Mouse (Mus musculus) forebrain, embryonic 16.5 days (tissue): ENCODE results near the gene Ssb. TPM values are rescaled to one million over a fixed set of nuclear protein-coding genes. Genes with fewer than 3 reads are reported as not detected.

ENCODE experiments used
- ATAC-seq: fragments of 200-750 bp; cut with Nextera tagmentation; 2 replicates; pipeline ENCODE4 v1.8.0; 2017; ENCODE audit warnings: mild to moderate bottlenecking, moderate library complexity
- H3K27ac ChIP-seq: fragments of 300-500 bp; sonication (generic); 2 replicates; pipeline ENCODE4 v1.5.1; 2014; ENCODE audit warnings: low read length, control low read depth
- H3K27me3 ChIP-seq: fragments of 300-500 bp; sonication (generic); replicated peaks from 2 replicates; pipeline ENCODE4 v1.6.1; 2014; ENCODE audit warnings: low read length; ENCODE audit not compliant: control insufficient read depth, insufficient read depth
- H3K36me3 ChIP-seq: fragments of 300-500 bp; sonication (generic); 2 replicates; pipeline ENCODE4 v1.6.1; 2014; ENCODE audit not compliant: control insufficient read depth, insufficient read depth
- H3K4me1 ChIP-seq: fragments of 300-500 bp; sonication (generic); replicated peaks from 2 replicates; pipeline ENCODE4 v1.6.1; 2014; ENCODE audit warnings: low read length; ENCODE audit not compliant: control insufficient read depth, insufficient read depth
- H3K4me2 ChIP-seq: fragments of 300-500 bp; sonication (generic); 2 replicates; pipeline ENCODE4 v1.6.1; 2014; ENCODE audit warnings: mild to moderate bottlenecking, low read length, control low read depth
- H3K4me3 ChIP-seq: fragments of 300-500 bp; sonication (generic); replicated peaks from 2 replicates; pipeline ENCODE4 v1.5.1; 2014; ENCODE audit warnings: mild to moderate bottlenecking, low read length, control low read depth
- H3K9ac ChIP-seq: fragments of 300-500 bp; sonication (generic); replicated peaks from 2 replicates; pipeline ENCODE4 v1.6.1; 2014; ENCODE audit warnings: low read depth, low read length, control low read depth
- H3K9me3 ChIP-seq: fragments of 300-500 bp; sonication (generic); 2 replicates; pipeline ENCODE4 v1.6.1; 2016; ENCODE audit warnings: low read length; ENCODE audit not compliant: control insufficient read depth
- WGBS: fragments of 180-500 bp; shearing (Covaris S2); extraction: QIAGEN DNeasy Blood & Tissue Kit; methylation state at CpG from one replicate; pipeline ENCODE4 v1.1.7; 2014; 5-methylcytosine and 5-hydroxymethylcytosine counted together
- polyA plus RNA-seq: library from polyadenylated mRNA; unstranded; fragments of >200 nt; fragmentation: Nextera tagmentation; extraction: Ambion mirVana; gene quantifications from 2 replicates; pipeline ENCODE4 v1.2.1, GENCODE M21; 2015

Ssb gene
- polyA plus RNA-seq, 1 experiment from 2014 or later: 265 TPM

DNA sequence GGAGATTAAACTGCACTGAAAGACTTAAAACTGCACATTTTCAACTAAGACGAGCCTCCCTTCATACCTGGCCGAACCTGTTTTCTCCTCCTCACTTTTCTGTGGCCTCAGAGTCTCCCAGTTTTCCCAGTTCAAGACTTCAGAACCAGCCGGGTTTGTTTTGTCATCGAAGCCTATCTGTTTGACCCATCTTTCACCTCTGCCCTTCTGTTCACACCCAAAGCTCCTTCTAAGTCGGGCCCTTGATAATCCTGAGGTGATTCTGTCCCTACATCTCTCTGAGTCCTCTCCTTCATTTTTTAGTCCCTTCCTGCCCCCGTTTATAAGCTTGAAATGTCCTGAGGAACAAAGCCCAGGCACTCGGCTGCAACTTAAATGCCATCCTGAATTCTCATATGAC is 33.3 kb upstream of the Ssb start:
- Histone ChIP-seq H3K4me2 (no peak overlapping the region), H3K9me3 (no peaks in the 10 kb centered on the region), H3K36me3 (peaks cover 11% of the 10 kb centered on the region), H3K27ac (no peak overlapping the region), H3K27me3 (no peaks in the 10 kb centered on the region), H3K4me1 (peaks cover 20% of the 10 kb centered on the region), H3K4me3 (no peak overlapping the region), H3K9ac (no peak overlapping the region)
- no peak for ATAC-seq
- WGBS: 51% methylated on average over 7 of the region's 7 CpGs

DNA sequence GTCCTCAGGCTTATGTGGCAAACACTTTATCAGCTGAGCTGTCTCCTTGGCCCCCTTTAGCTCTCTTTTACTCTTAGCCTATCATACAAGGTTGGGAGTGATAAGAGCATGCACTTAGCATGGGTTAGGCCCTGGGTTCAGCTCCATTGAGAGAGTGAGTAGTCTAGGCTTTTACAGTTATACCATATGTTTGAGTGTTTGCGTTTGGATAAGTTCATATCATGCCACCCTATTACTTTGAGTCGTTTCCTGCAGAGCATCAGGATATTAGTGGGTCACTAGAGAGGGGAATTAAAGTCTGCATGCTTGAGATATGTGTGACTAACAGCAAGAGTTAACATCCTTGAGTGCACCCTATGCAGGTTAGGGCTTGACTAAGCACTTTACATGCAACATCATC is 31.7 kb upstream of the Ssb start:
- 99% methylated on average over 2 of the region's 2 CpGs for WGBS
- Histone ChIP-seq H3K9ac (no peak overlapping the region), H3K4me2 (no peak overlapping the region), H3K4me1 (peaks cover 9% of the 10 kb centered on the region), H3K36me3 (peaks cover 16% of the 10 kb centered on the region), H3K27me3 (no peaks in the 10 kb centered on the region), H3K4me3 (no peak overlapping the region), H3K9me3 (no peaks in the 10 kb centered on the region), H3K27ac (no peak overlapping the region)
- no peak for ATAC-seq

- peaks cover 20% of the 10 kb centered on the region for H3K36me3 ChIP-seq
- ATAC-seq: no peak
- H3K9ac ChIP-seq: no peak overlapping the region
These were observed 31.2 kb upstream of the Ssb start for GRCm38 (mm10) chr2:69830116-69830515.

DNA sequence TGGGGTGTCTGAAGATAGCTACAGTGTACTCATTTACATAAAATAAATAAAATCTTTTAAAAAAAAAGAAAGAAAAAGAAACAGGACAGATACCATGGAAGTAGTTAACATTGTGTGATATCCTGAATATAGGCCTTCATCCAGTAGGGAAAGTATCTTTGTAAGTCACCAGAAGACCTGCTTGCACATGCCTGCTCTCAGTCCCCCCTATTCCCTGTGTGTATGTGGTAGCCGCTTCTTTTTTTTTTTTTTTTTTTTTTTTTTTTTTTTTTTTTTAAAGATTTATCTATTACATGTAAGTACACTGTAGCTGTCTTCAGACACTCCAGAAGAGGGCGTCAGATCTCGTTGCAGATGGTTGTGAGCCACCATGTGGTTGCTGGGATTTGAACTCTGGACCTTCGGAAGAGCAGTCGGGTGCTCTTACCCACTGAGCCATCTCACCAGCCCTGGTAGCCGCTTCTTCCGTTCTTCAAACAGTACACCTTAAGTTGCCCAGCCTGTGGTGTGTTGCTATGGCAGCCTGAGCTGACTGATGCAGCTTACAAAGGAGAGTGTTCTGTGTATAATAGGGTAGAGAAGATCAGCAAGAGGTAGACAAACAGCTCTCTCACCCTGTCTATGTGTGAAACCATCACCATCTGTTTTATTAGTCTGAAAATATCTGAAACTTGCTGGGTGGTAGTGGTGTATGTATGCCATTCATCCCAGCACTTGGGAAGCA is 24.0 kb upstream of the Ssb start:
- H3K4me2 ChIP-seq: no peak overlapping the region
- ATAC-seq: peak; percentile 33; the same call in 1 of the 2 replicates
- H3K27me3 ChIP-seq: no peaks in the 10 kb centered on the region
- no peak overlapping the region for H3K27ac ChIP-seq
- H3K36me3 ChIP-seq: peaks cover 9% of the 10 kb centered on the region
- WGBS: 82% methylated on average over 5 of the region's 7 CpGs
- no peak overlapping the region for H3K9ac ChIP-seq
- H3K4me3 ChIP-seq: no peak overlapping the region
- H3K9me3 ChIP-seq: no peaks in the 10 kb centered on the region
- H3K4me1 ChIP-seq: 0 out of 2 replicates have a peak, but pooled peaks cover 2% of the 10 kb centered on the region

More at GRCm38 (mm10) chr2:69830116-69830515, 31.2 kb upstream of the Ssb start:
- H3K27ac ChIP-seq: no peak overlapping the region
- WGBS: 93% methylated on average over 8 of the region's 8 CpGs
- no peak overlapping the region for H3K4me2 ChIP-seq
- no peaks in the 10 kb centered on the region for H3K9me3 ChIP-seq
- H3K4me3 ChIP-seq: no peak overlapping the region
- H3K27me3 ChIP-seq: no peaks in the 10 kb centered on the region
- peaks cover 7% of the 10 kb centered on the region for H3K4me1 ChIP-seq

DNA sequence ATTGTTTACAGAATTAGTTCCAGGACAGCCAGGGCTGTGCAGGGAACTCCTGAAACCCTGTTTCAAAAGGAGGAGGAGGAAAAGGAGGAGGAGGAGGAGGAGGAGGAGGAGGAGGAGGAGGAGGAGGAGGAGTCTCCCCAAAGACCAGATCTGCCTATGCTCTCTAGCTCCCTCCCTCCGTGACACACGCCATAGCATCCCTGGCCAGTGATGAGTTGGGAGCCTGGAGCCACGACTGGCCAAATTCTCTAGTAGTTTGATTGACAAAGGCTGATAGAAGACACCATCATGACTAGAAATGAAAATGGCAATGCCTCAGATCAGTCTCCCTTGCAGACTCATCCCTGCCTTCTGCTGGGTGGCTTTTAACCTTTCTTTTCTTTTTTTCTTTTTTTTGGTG is 23.4 kb upstream of the Ssb start:
- no peak overlapping the region for H3K4me2 ChIP-seq
- H3K9ac ChIP-seq: no peak overlapping the region
- H3K27ac ChIP-seq: no peak overlapping the region
- no peak overlapping the region for H3K4me3 ChIP-seq
- no peaks in the 10 kb centered on the region for H3K9me3 ChIP-seq
- 28% methylated on average over 3 of the region's 3 CpGs for WGBS
- H3K27me3 ChIP-seq: no peaks in the 10 kb centered on the region
- H3K4me1 ChIP-seq: 0 out of 2 replicates have a peak, but pooled peaks cover 2% of the 10 kb centered on the region
- H3K36me3 ChIP-seq: peaks cover 9% of the 10 kb centered on the region
- no peak for ATAC-seq

DNA sequence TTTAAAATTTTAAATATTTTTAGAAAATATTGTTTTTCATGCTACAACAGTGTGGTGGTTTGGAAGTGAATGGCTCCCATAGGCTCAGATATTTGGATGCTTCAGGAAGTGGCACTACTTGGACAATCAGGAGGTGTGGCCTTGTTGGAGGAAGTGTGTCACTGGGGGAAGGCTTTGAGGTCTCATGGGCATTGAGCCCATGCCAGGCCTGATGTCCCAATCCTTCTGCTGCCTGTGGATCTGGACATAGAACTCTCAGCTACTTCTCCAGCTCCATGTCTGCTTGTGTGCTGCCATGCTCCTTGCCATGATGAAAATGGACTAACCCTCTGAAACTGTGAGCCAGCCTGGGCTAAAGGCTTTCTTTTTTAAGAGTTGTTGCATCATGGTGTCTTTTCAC is 22.7 kb upstream of the Ssb start:
- Histone ChIP-seq H3K4me1 (0 out of 2 replicates have a peak, but pooled peaks cover 2% of the 10 kb centered on the region), H3K27ac (no peak overlapping the region), H3K4me2 (no peak overlapping the region), H3K9me3 (no peaks in the 10 kb centered on the region), H3K4me3 (no peak overlapping the region), H3K27me3 (no peaks in the 10 kb centered on the region), H3K36me3 (peaks cover 9% of the 10 kb centered on the region), H3K9ac (no peak overlapping the region)
- no peak for ATAC-seq

DNA sequence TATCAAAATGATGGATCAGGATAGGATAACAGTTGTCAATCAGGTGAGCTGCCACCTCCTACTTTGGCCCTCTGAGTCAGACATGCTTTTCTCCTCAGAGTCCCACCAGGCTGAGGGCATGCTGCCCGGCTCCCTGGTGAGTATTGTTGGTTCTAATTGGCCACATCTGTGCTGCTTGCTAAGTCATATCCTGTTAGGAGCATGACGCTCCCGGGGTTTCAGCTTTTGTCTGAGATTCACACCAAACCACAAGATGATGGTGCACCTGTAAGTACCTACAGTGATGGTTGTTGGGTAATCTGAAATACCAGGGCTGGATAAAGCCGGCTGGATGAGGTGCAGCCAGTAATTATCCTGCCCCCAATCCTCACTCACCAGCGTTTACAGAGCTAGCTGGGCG is 21.1 kb upstream of the Ssb start:
- 20% methylated on average over 6 of the region's 6 CpGs for WGBS

DNA sequence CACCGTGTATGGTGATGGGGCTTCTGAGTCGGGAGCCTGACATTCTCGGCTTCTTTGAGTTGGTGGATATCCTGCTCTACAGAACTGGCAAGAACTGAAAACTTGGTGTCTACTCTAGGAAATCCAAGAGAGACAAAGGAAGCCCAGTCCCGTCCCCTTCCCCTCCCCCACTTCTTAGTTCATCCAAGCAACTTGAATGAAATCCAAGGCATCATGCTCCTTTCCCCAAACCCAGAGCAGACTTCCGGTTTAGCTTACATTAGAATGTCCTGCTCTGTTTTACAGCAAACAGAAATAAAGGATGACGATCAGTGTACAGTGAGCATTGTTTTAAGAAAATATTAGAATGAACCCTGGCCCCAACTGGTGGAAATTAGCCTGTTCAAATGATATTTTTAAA is 12.1 kb upstream of the Ssb start:
- Histone ChIP-seq H3K27ac (no peak overlapping the region), H3K27me3 (no peaks in the 10 kb centered on the region), H3K9ac (no peak overlapping the region), H3K4me2 (no peak overlapping the region), H3K4me3 (no peak overlapping the region), H3K36me3 (no peaks in the 10 kb centered on the region), H3K4me1 (no peaks in the 10 kb centered on the region), H3K9me3 (no peaks in the 10 kb centered on the region)
- WGBS: 64% methylated on average over 6 of the region's 6 CpGs
- ATAC-seq: no peak

More for the DNA sequence above, 21.1 kb upstream of the Ssb start:
- no peak overlapping the region for H3K27ac ChIP-seq
- H3K9me3 ChIP-seq: no peaks in the 10 kb centered on the region
- H3K9ac ChIP-seq: no peak overlapping the region
- ATAC-seq: no peak
- 0 out of 2 replicates have a peak, but pooled peaks cover 2% of the 10 kb centered on the region for H3K4me1 ChIP-seq
- no peak overlapping the region for H3K4me3 ChIP-seq
- H3K4me2 ChIP-seq: no peak overlapping the region
- no peaks in the 10 kb centered on the region for H3K27me3 ChIP-seq
- H3K36me3 ChIP-seq: no peaks in the 10 kb centered on the region; the same call in 1 of the 2 replicates

- Histone ChIP-seq H3K9ac (no peak overlapping the region), H3K4me1 (no peaks in the 10 kb centered on the region), H3K27ac (no peak overlapping the region), H3K9me3 (no peaks in the 10 kb centered on the region), H3K36me3 (no peaks in the 10 kb centered on the region), H3K4me3 (no peak overlapping the region), H3K27me3 (no peaks in the 10 kb centered on the region), H3K4me2 (no peak overlapping the region)
- WGBS: 48% methylated on average over 2 of the region's 2 CpGs
- ATAC-seq: no peak
These were observed 9.8 kb upstream of the Ssb start for GRCm38 (mm10) chr2:69851427-69852058.
